Mouse (Mus musculus): ENCODE data around the gene Slc24a2. TPM values are rescaled to one million over a fixed set of nuclear protein-coding genes. Genes with fewer than 3 reads are reported as not detected.

Slc24a2 gene
- polyA plus RNA-seq, 2 experiments, result 0.62 to 1.3 TPM

- 55% methylated on average over 2 of the region's 2 CpGs for WGBS
- peak; percentile 80 for DNase-seq (ENCODE audit: low spot score)
- TF ChIP-seq POLR2A (IDR thresholded peaks at IDR 0.05; ENCODE audit: borderline replicate concordance, extremely low read depth, insufficient read depth, insufficient read length), result no peak
- no peaks in the 10 kb centered on the region for H3K9me3 ChIP-seq (ENCODE audit: control insufficient read depth, low read length)
- H3K27me3 ChIP-seq (ENCODE audit: control insufficient read depth, insufficient read depth, low read length), result no peaks in the 10 kb centered on the region
- H3K4me2 ChIP-seq (replicated peaks; ENCODE audit: low read depth, low read length, severe bottlenecking), result no peak overlapping the region
- ATAC-seq (ENCODE audit: low FRiP score, low read depth), result no peak
- no peak overlapping the region for H3K4me3 ChIP-seq (replicated peaks; ENCODE audit: low read length)
- no peak overlapping the region for H3K9ac ChIP-seq (ENCODE audit: low read depth, low read length, severe bottlenecking)
- no peak overlapping the region for H3K27ac ChIP-seq (replicated peaks; ENCODE audit: low read depth, low read length)
- H3K4me1 ChIP-seq (ENCODE audit: control insufficient read depth, insufficient read depth, low read length), result no peaks in the 10 kb centered on the region
- H3K36me3 ChIP-seq (ENCODE audit: control insufficient read depth, insufficient read depth, low read length), result no peaks in the 10 kb centered on the region
Observed at GRCm38 (mm10) chr4:87221586-87221985, 8.7 kb downstream of the Slc24a2 start.

GRCm38 (mm10) chr4:87218196-87218595, 12.1 kb downstream of the Slc24a2 start:
- Histone ChIP-seq H3K27ac (replicated peaks; ENCODE audit: low read depth, low read length) (no peak overlapping the region), H3K36me3 (ENCODE audit: control insufficient read depth, insufficient read depth, low read length) (no peaks in the 10 kb centered on the region), H3K4me3 (replicated peaks; ENCODE audit: low read length) (no peak overlapping the region), H3K4me2 (replicated peaks; ENCODE audit: low read depth, low read length, severe bottlenecking) (no peak overlapping the region), H3K9me3 (ENCODE audit: control insufficient read depth, low read length) (no peaks in the 10 kb centered on the region), H3K4me1 (ENCODE audit: control insufficient read depth, insufficient read depth, low read length) (no peaks in the 10 kb centered on the region), H3K27me3 (ENCODE audit: control insufficient read depth, insufficient read depth, low read length) (no peaks in the 10 kb centered on the region), H3K9ac (ENCODE audit: low read depth, low read length, severe bottlenecking) (no peak overlapping the region)
- DNase-seq (ENCODE audit: low spot score), result no peak
- TF ChIP-seq POLR2A (IDR thresholded peaks at IDR 0.05; ENCODE audit: borderline replicate concordance, extremely low read depth, insufficient read depth, insufficient read length), result no peak
- WGBS, result 72% methylated on average over 5 of the region's 5 CpGs
- no peak for ATAC-seq (ENCODE audit: low FRiP score, low read depth)

GRCm38 (mm10) chr4:87211344-87211978, 18.8 kb downstream of the Slc24a2 start:
- no peak for TF ChIP-seq POLR2A (IDR thresholded peaks at IDR 0.05; ENCODE audit: borderline replicate concordance, extremely low read depth, insufficient read depth, insufficient read length)
- Histone ChIP-seq H3K36me3 (ENCODE audit: control insufficient read depth, insufficient read depth, low read length) (no peaks in the 10 kb centered on the region), H3K27ac (replicated peaks; ENCODE audit: low read depth, low read length) (no peak overlapping the region), H3K4me2 (replicated peaks; ENCODE audit: low read depth, low read length, severe bottlenecking) (no peak overlapping the region), H3K27me3 (ENCODE audit: control insufficient read depth, insufficient read depth, low read length) (no peaks in the 10 kb centered on the region), H3K9me3 (ENCODE audit: control insufficient read depth, low read length) (no peaks in the 10 kb centered on the region), H3K4me3 (replicated peaks; ENCODE audit: low read length) (no peak overlapping the region), H3K4me1 (ENCODE audit: control insufficient read depth, insufficient read depth, low read length) (no peaks in the 10 kb centered on the region), H3K9ac (ENCODE audit: low read depth, low read length, severe bottlenecking) (no peak overlapping the region)
- no peak for DNase-seq (ENCODE audit: low spot score)
- WGBS, result 60% methylated on average over 6 of the region's 6 CpGs
- ATAC-seq (ENCODE audit: low FRiP score, low read depth), result no peak

GRCm38 (mm10) chr4:87210533-87210932, 19.7 kb downstream of the Slc24a2 start:
- H3K27me3 ChIP-seq (ENCODE audit: control insufficient read depth, insufficient read depth, low read length), result no peaks in the 10 kb centered on the region
- H3K9ac ChIP-seq (ENCODE audit: low read depth, low read length, severe bottlenecking), result no peak overlapping the region
- H3K9me3 ChIP-seq (ENCODE audit: control insufficient read depth, low read length), result no peaks in the 10 kb centered on the region
- no peaks in the 10 kb centered on the region for H3K4me1 ChIP-seq (ENCODE audit: control insufficient read depth, insufficient read depth, low read length)
- H3K27ac ChIP-seq (replicated peaks; ENCODE audit: low read depth, low read length), result no peak overlapping the region
- H3K36me3 ChIP-seq (ENCODE audit: control insufficient read depth, insufficient read depth, low read length), result no peaks in the 10 kb centered on the region
- no peak overlapping the region for H3K4me3 ChIP-seq (replicated peaks; ENCODE audit: low read length)
- no peak for TF ChIP-seq POLR2A (IDR thresholded peaks at IDR 0.05; ENCODE audit: borderline replicate concordance, extremely low read depth, insufficient read depth, insufficient read length)
- H3K4me2 ChIP-seq (replicated peaks; ENCODE audit: low read depth, low read length, severe bottlenecking), result no peak overlapping the region
- ATAC-seq (ENCODE audit: low FRiP score, low read depth), result no peak
- 78% methylated on average over 3 of the region's 3 CpGs for WGBS
- no peak for DNase-seq (ENCODE audit: low spot score)

- no peaks in the 10 kb centered on the region for H3K4me1 ChIP-seq (ENCODE audit: control insufficient read depth, insufficient read depth, low read length)
- DNase-seq (ENCODE audit: low spot score) (no peak), ATAC-seq (ENCODE audit: low FRiP score, low read depth) (no peak)
- no peaks in the 10 kb centered on the region for H3K9me3 ChIP-seq (ENCODE audit: control insufficient read depth, low read length)
- WGBS, result 56% methylated on average over 2 of the region's 2 CpGs
- H3K9ac ChIP-seq (ENCODE audit: low read depth, low read length, severe bottlenecking), result no peak overlapping the region
- no peak overlapping the region for H3K4me2 ChIP-seq (replicated peaks; ENCODE audit: low read depth, low read length, severe bottlenecking)
- no peak overlapping the region for H3K27ac ChIP-seq (replicated peaks; ENCODE audit: low read depth, low read length)
- no peaks in the 10 kb centered on the region for H3K27me3 ChIP-seq (ENCODE audit: control insufficient read depth, insufficient read depth, low read length)
- H3K36me3 ChIP-seq (ENCODE audit: control insufficient read depth, insufficient read depth, low read length), result no peaks in the 10 kb centered on the region
- no peak overlapping the region for H3K4me3 ChIP-seq (replicated peaks; ENCODE audit: low read length)
- no peak for TF ChIP-seq POLR2A (IDR thresholded peaks at IDR 0.05; ENCODE audit: borderline replicate concordance, extremely low read depth, insufficient read depth, insufficient read length)
Observed at GRCm38 (mm10) chr4:87202081-87202480, 28.2 kb downstream of the Slc24a2 start.

Measured in limb, embryonic 14.5 days (tissue).